Comparison of ENCODE assay signal across 8 mouse cellular contexts in genomic region chr2:128817786-128818681, GRCm38 (mm10). TPM values are rescaled to one million over a fixed set of nuclear protein-coding genes. Genes with fewer than 3 reads are reported as not detected.
DNase-seq lines count a peak whose midpoint lies in the region; ATAC-seq lines count a peak whose summit lies in the region.

Gene Tmem87b, plus strand, starts transcription at chr2:128818118.

- WGBS in lung, embryonic 16.5 days, result under 1% methylated on average over 59 of the region's 59 CpGs

- peak within 1 kb of the TSS; percentile 82 for H3K4me2 ChIP-seq in lung, embryonic 16.5 days (ENCODE audit: low read depth, low read length)

- H3K4me3 ChIP-seq in lung, embryonic 16.5 days (ENCODE audit: low read length), result peak within 1 kb of the TSS; percentile 92

- H3K27me3 ChIP-seq in lung, embryonic 16.5 days (ENCODE audit: control insufficient read depth, insufficient read depth, low read depth, low read length), result no peaks in the 10 kb centered on the region

- no peaks in the 10 kb centered on the region for H3K9me3 ChIP-seq in lung, embryonic 16.5 days (ENCODE audit: control insufficient read depth, low read length)

- H3K27ac ChIP-seq in lung, embryonic 16.5 days (ENCODE audit: low read length), result peak within 1 kb of the TSS; percentile 96

- ATAC-seq in hematopoietic stem cell, adult 5-6 weeks (replicated peaks in 1 of 2; ENCODE audit: insufficient read depth in 1 of 2, low FRiP score in 2 of 2, low TSS enrichment in 1 of 2, low read depth in 1 of 2, poor library complexity in 2 of 2, severe bottlenecking in 2 of 2), result peak; percentile 89 to 92
- ATAC-seq in lung, embryonic 16.5 days (ENCODE audit: low read depth), result peak; percentile 93

- peaks cover 12% of the 10 kb centered on the region for H3K4me1 ChIP-seq in lung, embryonic 16.5 days (replicated peaks; ENCODE audit: control insufficient read depth, insufficient read depth, low read length)

- DNase-seq in MEL-GATA-1-ER (ENCODE audit: extremely low read depth, low read depth), result peak; percentile 78
- DNase-seq in cerebellum, adult 8-10 months, result peak; percentile 99
- DNase-seq in forelimb bud, embryonic 11.5 days (ENCODE audit: low read depth, low spot score), result peak; percentile 96
- DNase-seq in layer of hippocampus, adult 9-10 months (ENCODE audit: low spot score), result peak; percentile 91
- peak; percentile 95 for DNase-seq in ovary, postnatal 10 days (ENCODE audit: low spot score)
- DNase-seq in thymus, postnatal 10 days (ENCODE audit: low spot score in 2 of 2), result peak; percentile 93 to 97

- no peaks in the 10 kb centered on the region for H3K36me3 ChIP-seq in lung, embryonic 16.5 days (ENCODE audit: control insufficient read depth, insufficient read depth, low read length)

- H3K9ac ChIP-seq in lung, embryonic 16.5 days (ENCODE audit: low read length), result peak within 1 kb of the TSS; percentile 78

RNA-seq across cellular contexts. Expression of gene Tmem87b, which starts in this region (rescaled TPM):
- total RNA-seq in hematopoietic stem cell, adult 5-6 weeks (2017), result 28.2 and 30.4 TPM in 2 replicates
- 35.0 and 35.4 TPM in 2 replicates for polyA plus RNA-seq in lung, embryonic 16.5 days (2015; fragmentation: Nextera tagmentation; extraction: Ambion mirVana)

Comparison
In these comparisons a context has a peak if more than half of its experiments do, and no peak if none do; other contexts are left out.
1. Peak in every context shown above with its lines: DNase-seq, ATAC-seq, H3K4me3 ChIP-seq and H3K27ac ChIP-seq.